Mouse (Mus musculus) small intestine, adult 2 months (tissue): Measurements from ENCODE around the gene Glcci1. TPM values are rescaled to one million over a fixed set of nuclear protein-coding genes. Genes with fewer than 3 reads are reported as not detected.

Experiments
- H3K27ac ChIP-seq: fragments of 200-500 bp; 2 replicates; pipeline ENCODE4 v1.5.1; 2012; ENCODE audit warnings: low read depth, low read length, control low read depth, inconsistent platforms; ENCODE audit not compliant: insufficient read depth
- H3K27me3 ChIP-seq: fragments of 200-500 bp; 2 replicates; pipeline ENCODE4 v1.6.1; 2012; ENCODE audit warnings: mild to moderate bottlenecking, moderate library complexity, low read length, inconsistent platforms; ENCODE audit not compliant: control insufficient read depth, insufficient read depth
- H3K36me3 ChIP-seq: fragments of 200-500 bp; 2 replicates; pipeline ENCODE4 v1.6.1; 2012; ENCODE audit warnings: mild to moderate bottlenecking, low read length, control low read depth, inconsistent platforms; ENCODE audit not compliant: control insufficient read depth, insufficient read depth
- H3K4me1 ChIP-seq: fragments of 200-500 bp; 2 replicates; pipeline ENCODE4 v1.6.1; 2012; ENCODE audit warnings: low read length, inconsistent platforms, mixed read lengths; ENCODE audit not compliant: control insufficient read depth, insufficient read depth, insufficient read length
- H3K4me3 ChIP-seq: fragments of 200-500 bp; 2 replicates; pipeline ENCODE4 v1.5.1; 2012; ENCODE audit warnings: low read depth, mild to moderate bottlenecking, control low read depth, inconsistent platforms, low read length, moderate library complexity
- CTCF ChIP-seq: fragments of 200-500 bp; IDR thresholded peaks from 2 replicates; pipeline ENCODE4 v1.5.1; 2012; ENCODE audit warnings: low read depth, mild to moderate bottlenecking, control low read depth, inconsistent platforms, low read length, moderate library complexity, mixed read lengths; ENCODE audit not compliant: insufficient replicate concordance, insufficient read length; ENCODE audit errors: extremely low read depth
- POLR2A ChIP-seq: fragments of 200-500 bp; IDR thresholded peaks from 2 replicates; pipeline ENCODE4 v1.6.1; 2012; ENCODE audit warnings: low read depth, mild to moderate bottlenecking, control low read depth, inconsistent platforms, low read length, moderate library complexity
- WGBS: fragments of 180-500 bp; shearing (Covaris S2); methylation state at CpG from one replicate; pipeline ENCODE4 v1.1.7; 2018; 5-methylcytosine and 5-hydroxymethylcytosine counted together
- polyA plus RNA-seq: library from polyadenylated mRNA; depleted of rRNA; stranded (reverse); fragments of >200 nt; gene quantifications from 2 replicates; pipeline ENCODE4 v1.2.3, GENCODE M21; 2012

Gene Glcci1
- polyA plus RNA-seq, 1 experiment, result 3.2 TPM

DNA sequence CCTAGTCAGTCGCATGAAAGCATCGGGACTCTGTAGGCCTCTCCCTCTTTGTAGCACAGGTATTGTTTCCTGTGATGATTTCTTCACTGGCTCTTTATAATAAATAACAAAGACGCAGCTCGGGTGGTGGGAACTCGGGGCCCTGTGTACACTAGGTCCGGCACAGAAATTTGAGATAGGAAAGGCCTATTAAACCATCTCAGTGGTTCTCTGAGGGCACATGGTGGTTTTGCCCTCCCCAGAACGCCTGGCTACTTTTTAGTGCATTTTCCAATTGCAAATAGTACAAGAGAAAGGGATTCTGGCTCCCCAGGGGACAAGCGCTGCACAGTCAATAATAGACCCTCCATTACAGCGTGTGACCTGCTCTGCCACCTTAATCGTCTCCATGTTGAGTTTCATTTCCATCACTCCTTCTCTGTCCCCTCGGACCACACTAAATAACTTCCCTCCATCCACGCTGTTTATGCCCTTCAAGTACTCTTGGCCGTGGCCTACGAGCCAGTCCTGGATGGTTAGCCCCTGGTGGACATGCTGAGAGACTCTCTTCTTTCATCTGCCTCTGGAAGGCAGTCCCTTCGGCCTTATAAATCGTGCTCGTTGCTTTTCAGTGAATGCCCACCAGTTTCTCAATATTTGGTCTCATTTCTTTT lies 22.9 kb upstream of the Glcci1 start:
- TF ChIP-seq POLR2A (no peak), CTCF (no peak)
- Histone ChIP-seq H3K27ac (peak overlapping the region; percentile 51; the same call in 1 of the 2 replicates), H3K4me1 (peaks cover 2% of the 10 kb centered on the region; the same call in 1 of the 2 replicates), H3K36me3 (no peaks in the 10 kb centered on the region), H3K4me3 (no peak overlapping the region), H3K27me3 (no peaks in the 10 kb centered on the region)
- 92% methylated on average over 17 of the region's 17 CpGs for WGBS

- TF ChIP-seq POLR2A (no peak), CTCF (no peak)
- Histone ChIP-seq H3K4me3 (no peak overlapping the region), H3K4me1 (peaks cover 2% of the 10 kb centered on the region; the same call in 1 of the 2 replicates), H3K36me3 (no peaks in the 10 kb centered on the region), H3K27ac (no peak overlapping the region), H3K27me3 (no peaks in the 10 kb centered on the region)
- 83% methylated on average over 20 of the region's 20 CpGs for WGBS
These were observed 22.2 kb upstream of the Glcci1 start for GRCm38 (mm10) chr6:8487044-8487853.

DNA sequence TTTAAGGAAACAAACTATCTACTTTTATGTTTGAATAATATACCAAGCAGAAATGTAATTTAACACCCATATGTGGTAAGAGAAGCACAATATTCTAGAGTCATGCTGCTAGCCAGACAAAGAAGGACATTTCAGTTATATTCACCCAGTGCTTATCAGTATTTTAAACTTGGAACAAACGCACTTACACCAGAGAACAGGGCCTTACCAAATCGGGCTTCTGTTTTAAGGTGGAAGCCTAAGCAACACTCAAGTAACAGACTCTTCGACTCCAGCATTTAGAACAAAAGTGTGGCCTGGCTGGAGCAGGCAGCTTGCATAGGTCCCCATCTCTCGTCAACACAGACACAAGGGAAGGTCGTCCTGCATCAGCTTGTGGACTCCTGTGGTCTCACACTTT lies 21.2 kb upstream of the Glcci1 start:
- no peak for TF ChIP-seq CTCF
- TF ChIP-seq POLR2A, result no peak
- no peak overlapping the region for H3K27ac ChIP-seq
- no peak overlapping the region for H3K4me3 ChIP-seq
- no peaks in the 10 kb centered on the region for H3K36me3 ChIP-seq
- WGBS, result 60% methylated on average over 5 of the region's 5 CpGs
- H3K4me1 ChIP-seq, result peaks cover 2% of the 10 kb centered on the region; the same call in 1 of the 2 replicates
- no peaks in the 10 kb centered on the region for H3K27me3 ChIP-seq

DNA sequence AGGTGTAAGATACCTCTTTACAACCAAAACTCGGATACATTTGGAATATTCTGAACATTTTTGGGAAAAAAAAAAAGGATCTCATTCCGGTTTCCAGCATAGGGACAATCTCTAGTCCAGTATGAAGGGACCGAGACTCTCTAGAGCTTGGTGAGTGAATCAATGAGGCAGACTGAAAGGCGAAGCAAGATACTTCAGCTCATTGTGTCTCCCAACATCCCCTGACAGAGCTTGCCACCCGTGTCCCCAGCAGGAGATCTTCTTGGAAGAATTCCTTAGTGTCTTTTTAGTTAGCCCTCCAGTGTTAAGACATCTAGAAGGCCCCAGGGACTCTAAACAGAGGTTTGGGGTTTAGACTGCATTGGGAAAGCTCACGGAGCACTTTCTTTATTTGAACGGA lies 20.1 kb upstream of the Glcci1 start:
- Histone ChIP-seq H3K4me3 (no peak overlapping the region), H3K4me1 (peaks cover 3% of the 10 kb centered on the region; the same call in 1 of the 2 replicates), H3K27ac (no peak overlapping the region), H3K27me3 (no peaks in the 10 kb centered on the region), H3K36me3 (no peaks in the 10 kb centered on the region)
- TF ChIP-seq CTCF (no peak), POLR2A (no peak)
- 90% methylated on average over 7 of the region's 7 CpGs for WGBS

GRCm38 (mm10) chr6:8489938-8490585 lies 19.3 kb upstream of the Glcci1 start:
- H3K27ac ChIP-seq, result no peak overlapping the region

DNA sequence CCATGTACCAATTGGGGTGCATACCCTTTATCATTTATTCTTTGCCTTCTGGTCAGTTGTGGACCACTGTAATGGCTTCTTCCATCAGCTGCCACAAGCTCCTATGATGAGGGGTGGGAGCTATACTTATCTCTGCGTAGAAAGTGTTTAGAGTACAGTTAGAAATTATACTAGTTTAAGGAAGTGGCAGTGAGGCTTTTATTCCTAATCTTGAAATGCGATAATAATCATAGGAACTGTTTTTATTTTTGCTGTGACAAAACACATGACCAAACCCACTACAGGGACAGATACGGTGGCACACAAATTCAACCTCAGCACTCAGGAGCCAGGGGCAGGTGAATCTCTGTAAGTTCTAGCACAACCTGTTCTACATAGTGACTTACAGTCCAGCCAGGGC lies 17.2 kb upstream of the Glcci1 start:
- TF ChIP-seq CTCF (no peak), POLR2A (no peak)
- Histone ChIP-seq H3K4me3 (no peak overlapping the region), H3K27ac (no peak overlapping the region), H3K36me3 (no peaks in the 10 kb centered on the region), H3K4me1 (peaks cover 7% of the 10 kb centered on the region; the same call in 1 of the 2 replicates), H3K27me3 (no peaks in the 10 kb centered on the region)
- WGBS, result 87% methylated on average over 3 of the region's 3 CpGs

More at GRCm38 (mm10) chr6:8489938-8490585, 19.3 kb upstream of the Glcci1 start:
- no peaks in the 10 kb centered on the region for H3K27me3 ChIP-seq
- 89% methylated on average over 1 of the region's 1 CpGs for WGBS
- no peaks in the 10 kb centered on the region for H3K36me3 ChIP-seq
- no peak for TF ChIP-seq CTCF
- TF ChIP-seq POLR2A, result no peak
- peaks cover 3% of the 10 kb centered on the region; the same call in 1 of the 2 replicates for H3K4me1 ChIP-seq
- no peak overlapping the region for H3K4me3 ChIP-seq
